Mouse (Mus musculus) small intestine, adult 2 months (tissue): ENCODE data around the gene Enho. TPM values are rescaled to one million over a fixed set of nuclear protein-coding genes. Genes with fewer than 3 reads are reported as not detected.

Experiments
- H3K27ac ChIP-seq: fragments of 200-500 bp; 2 replicates; pipeline ENCODE4 v1.5.1; 2012; ENCODE audit warnings: low read depth, low read length, control low read depth, inconsistent platforms; ENCODE audit not compliant: insufficient read depth
- H3K27me3 ChIP-seq: fragments of 200-500 bp; 2 replicates; pipeline ENCODE4 v1.6.1; 2012; ENCODE audit warnings: mild to moderate bottlenecking, moderate library complexity, low read length, inconsistent platforms; ENCODE audit not compliant: control insufficient read depth, insufficient read depth
- H3K36me3 ChIP-seq: fragments of 200-500 bp; 2 replicates; pipeline ENCODE4 v1.6.1; 2012; ENCODE audit warnings: mild to moderate bottlenecking, low read length, control low read depth, inconsistent platforms; ENCODE audit not compliant: control insufficient read depth, insufficient read depth
- H3K4me1 ChIP-seq: fragments of 200-500 bp; 2 replicates; pipeline ENCODE4 v1.6.1; 2012; ENCODE audit warnings: low read length, inconsistent platforms, mixed read lengths; ENCODE audit not compliant: control insufficient read depth, insufficient read depth, insufficient read length
- H3K4me3 ChIP-seq: fragments of 200-500 bp; 2 replicates; pipeline ENCODE4 v1.5.1; 2012; ENCODE audit warnings: low read depth, mild to moderate bottlenecking, control low read depth, inconsistent platforms, low read length, moderate library complexity
- CTCF ChIP-seq: fragments of 200-500 bp; IDR thresholded peaks from 2 replicates; pipeline ENCODE4 v1.5.1; 2012; ENCODE audit warnings: low read depth, mild to moderate bottlenecking, control low read depth, inconsistent platforms, low read length, moderate library complexity, mixed read lengths; ENCODE audit not compliant: insufficient replicate concordance, insufficient read length; ENCODE audit errors: extremely low read depth
- POLR2A ChIP-seq: fragments of 200-500 bp; IDR thresholded peaks from 2 replicates; pipeline ENCODE4 v1.6.1; 2012; ENCODE audit warnings: low read depth, mild to moderate bottlenecking, control low read depth, inconsistent platforms, low read length, moderate library complexity
- WGBS: fragments of 180-500 bp; shearing (Covaris S2); methylation state at CpG from one replicate; pipeline ENCODE4 v1.1.7; 2018; 5-methylcytosine and 5-hydroxymethylcytosine counted together
- polyA plus RNA-seq: library from polyadenylated mRNA; depleted of rRNA; stranded (reverse); fragments of >200 nt; gene quantifications from 2 replicates; pipeline ENCODE4 v1.2.3, GENCODE M21; 2012

Enho gene
- polyA plus RNA-seq, 1 experiment: 9.3 TPM

GRCm38 (mm10) chr4:41631390-41631789, 8.7 kb downstream of the Enho start:
- peaks cover 3% of the 10 kb centered on the region; the same call in 1 of the 2 replicates for H3K4me1 ChIP-seq
- peaks cover 9% of the 10 kb centered on the region; the same call in 1 of the 2 replicates for H3K27me3 ChIP-seq
- TF ChIP-seq POLR2A: no peak
- TF ChIP-seq CTCF: no peak
- H3K36me3 ChIP-seq: no peaks in the 10 kb centered on the region
- 0 out of 2 replicates have a peak overlapping the region, but pooled peaks have one; percentile 16 for H3K4me3 ChIP-seq
- 12% methylated on average over 11 of the region's 11 CpGs for WGBS
- peak overlapping the region; percentile 7; the same call in 1 of the 2 replicates for H3K27ac ChIP-seq

- H3K4me3 ChIP-seq: no peak overlapping the region
- H3K36me3 ChIP-seq: no peaks in the 10 kb centered on the region
- no peak overlapping the region for H3K27ac ChIP-seq
- TF ChIP-seq POLR2A (no peak), CTCF (no peak)
- H3K4me1 ChIP-seq: peaks cover 3% of the 10 kb centered on the region; the same call in 1 of the 2 replicates
- 29% methylated on average over 6 of the region's 6 CpGs for WGBS
- peaks cover 9% of the 10 kb centered on the region; the same call in 1 of the 2 replicates for H3K27me3 ChIP-seq
These were observed 9.9 kb downstream of the Enho start for GRCm38 (mm10) chr4:41630196-41630595.

GRCm38 (mm10) chr4:41628202-41628927, 11.8 kb downstream of the Enho start:
- Histone ChIP-seq H3K4me3 (no peak overlapping the region), H3K36me3 (no peaks in the 10 kb centered on the region), H3K27ac (0 out of 2 replicates have a peak overlapping the region, but pooled peaks have one; percentile 18), H3K4me1 (peaks cover 3% of the 10 kb centered on the region; the same call in 1 of the 2 replicates), H3K27me3 (peaks cover 9% of the 10 kb centered on the region; the same call in 1 of the 2 replicates)
- WGBS: 20% methylated on average over 8 of the region's 8 CpGs
- TF ChIP-seq POLR2A (no peak), CTCF (no peak)

- Histone ChIP-seq H3K4me3 (no peak overlapping the region), H3K36me3 (no peaks in the 10 kb centered on the region), H3K27me3 (no peaks in the 10 kb centered on the region), H3K4me1 (no peaks in the 10 kb centered on the region), H3K27ac (no peak overlapping the region)
- no peak for TF ChIP-seq CTCF
- no peak for TF ChIP-seq POLR2A
- WGBS: 88% methylated on average over 14 of the region's 14 CpGs
These were observed 18.1 kb downstream of the Enho start for GRCm38 (mm10) chr4:41622071-41622470.

DNA sequence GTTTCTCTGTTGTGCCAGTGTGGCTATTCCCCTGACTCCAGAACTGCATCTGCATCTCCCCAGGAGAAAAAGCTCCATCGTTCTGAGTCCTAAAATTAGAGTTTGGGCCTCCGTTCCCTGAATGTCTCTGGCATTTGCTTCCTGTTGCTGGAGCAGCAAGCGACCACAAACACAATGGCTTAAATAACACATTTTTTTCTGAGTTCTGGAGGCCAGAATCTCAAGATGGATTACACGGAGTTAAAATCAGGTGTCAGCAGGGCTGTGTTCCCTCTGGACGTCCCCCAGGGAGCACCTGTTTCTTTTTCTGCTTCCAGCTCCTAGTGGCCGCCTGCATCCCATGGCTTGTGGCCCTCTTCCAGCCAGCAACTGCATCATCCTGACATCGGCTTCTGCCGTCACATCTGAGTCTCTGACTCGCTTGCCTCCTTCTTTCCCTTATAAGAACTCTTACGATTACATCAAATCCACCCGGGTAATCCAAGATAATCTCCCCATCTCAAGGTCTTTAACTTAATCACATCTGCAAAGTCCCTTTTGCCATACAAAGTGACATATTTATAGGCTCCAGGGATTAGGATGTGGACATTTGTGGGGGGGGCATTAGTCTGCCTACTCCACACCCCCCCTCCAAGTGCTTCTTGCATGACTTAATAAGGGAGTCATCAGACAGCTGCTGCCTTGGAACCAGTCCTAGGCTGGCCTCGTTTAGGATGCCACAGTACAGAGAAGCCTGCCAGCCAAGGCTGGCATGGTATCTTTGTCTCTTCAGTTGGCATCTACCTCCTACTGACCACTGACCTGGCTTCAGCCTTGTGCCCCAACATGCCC, 21.0 kb downstream of the Enho start:
- Histone ChIP-seq H3K4me1 (no peaks in the 10 kb centered on the region), H3K27ac (no peak overlapping the region), H3K4me3 (no peak overlapping the region), H3K27me3 (no peaks in the 10 kb centered on the region), H3K36me3 (no peaks in the 10 kb centered on the region)
- WGBS: 39% methylated on average over 12 of the region's 12 CpGs
- TF ChIP-seq POLR2A (no peak), CTCF (no peak)

GRCm38 (mm10) chr4:41615661-41616599, 24.2 kb downstream of the Enho start:
- TF ChIP-seq POLR2A: no peak
- TF ChIP-seq CTCF: no peak
- Histone ChIP-seq H3K4me1 (no peaks in the 10 kb centered on the region), H3K4me3 (no peak overlapping the region), H3K27ac (no peak overlapping the region), H3K27me3 (no peaks in the 10 kb centered on the region), H3K36me3 (no peaks in the 10 kb centered on the region)
- WGBS: 61% methylated on average over 9 of the region's 9 CpGs
